Mouse (Mus musculus) MEL (cell line): ENCODE results near the gene Rpl10.

Source experiments
- E2F4 ChIP-seq: IDR thresholded peaks from 2 replicates; pipeline ENCODE4 v1.6.1; 2011; ENCODE audit warnings: low read depth, low read length, improper control_type of control experiment, borderline replicate concordance
- NRF1 ChIP-seq: IDR thresholded peaks from 2 replicates; pipeline ENCODE4 v1.6.1; 2014; ENCODE audit warnings: low read depth, mild to moderate bottlenecking, inconsistent platforms, low read length, improper control_type of control experiment, moderate library complexity; ENCODE audit not compliant: poor library complexity, insufficient read depth, severe bottlenecking
- POLR2A ChIP-seq, 2 experiments: IDR thresholded peaks; 2 replicates each; pipeline ENCODE4 v1.6.1; 2011 to 2012; ENCODE audit warnings: low read length in 2 of 2, mild to moderate bottlenecking in 2 of 2, control low read depth in 1 of 2, improper control_type of control experiment in 1 of 2, low read depth in 1 of 2, moderate library complexity in 1 of 2; ENCODE audit not compliant: control insufficient read depth in 1 of 2, insufficient read depth in 1 of 2, poor library complexity in 1 of 2
- USF2 ChIP-seq, 2 experiments: IDR thresholded peaks; 2 replicates each; pipeline ENCODE4 v1.6.1; 2011 to 2012; ENCODE audit warnings: improper control_type of control experiment in 2 of 2, low read length in 2 of 2, borderline replicate concordance in 1 of 2, inconsistent platforms in 1 of 2, low read depth in 1 of 2, mild to moderate bottlenecking in 1 of 2; ENCODE audit not compliant: insufficient read depth in 1 of 2
- ZC3H11A ChIP-seq: IDR thresholded peaks from 2 replicates; pipeline ENCODE4 v1.6.1; 2012; ENCODE audit warnings: low read depth, mild to moderate bottlenecking, inconsistent platforms, low read length, improper control_type of control experiment

- TF ChIP-seq POLR2A (IDR thresholded peaks at IDR 0.05; ENCODE audit: control insufficient read depth in 1 of 2, insufficient read depth in 1 of 2, low read depth in 1 of 2, low read length in 2 of 2, poor library complexity in 1 of 2) (peak; percentile 62 to 66; a peak in 3 of 4 replicates), NRF1 (no peak), E2F4 (no peak), ZC3H11A (no peak), USF2 (IDR thresholded peaks at IDR 0.05; ENCODE audit: borderline replicate concordance in 1 of 2, insufficient read depth in 1 of 2, low read depth in 1 of 2, low read length in 2 of 2) (peak; percentile 30 to 78; a peak in 2 of 4 replicates)
Measured at GRCm38 (mm10) chrX:74312540-74313464, 42.2 kb downstream of the Rpl10 start, which contains the start of gene Fam50a.
